Mouse (Mus musculus) lung, postnatal 0 days (tissue): ENCODE results near the gene Meis2.

ENCODE experiments used
- CTCF ChIP-seq: IDR thresholded peaks from 2 replicates; pipeline ENCODE4 v1.5.1; 2016; ENCODE audit warnings: antibody characterized with exemption, mild to moderate bottlenecking
- EP300 ChIP-seq: IDR thresholded peaks from 2 replicates; pipeline ENCODE4 v1.6.1; 2016; ENCODE audit warnings: antibody characterized with exemption, mild to moderate bottlenecking, control low read depth

DNA sequence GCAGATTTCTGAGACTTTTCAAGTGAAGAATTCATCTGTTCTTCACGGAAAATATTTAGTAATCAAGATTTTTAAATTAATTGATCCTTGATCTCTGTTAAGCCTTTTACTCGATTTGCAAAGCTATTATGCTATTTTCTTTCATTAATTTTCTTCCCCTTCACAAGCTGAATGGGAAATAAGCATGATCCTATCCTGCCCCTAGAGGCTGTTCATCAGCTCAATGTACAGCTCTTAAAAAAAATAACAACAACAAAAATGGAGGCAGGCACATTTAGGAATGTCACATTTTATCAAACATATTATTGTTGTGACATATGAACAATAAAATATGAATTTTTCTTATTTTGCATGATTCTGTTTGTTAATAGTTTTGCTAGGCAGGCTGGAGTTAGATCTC is 103.5 kb downstream of the Meis2 start:
- peak; percentile 14; the same call in 1 of the 2 replicates for TF ChIP-seq CTCF
- TF ChIP-seq EP300 = no peak
